Mouse (Mus musculus) WW6 (cell line): ENCODE results near the gene Map3k14.
"Not testable (repeated sequence)": the region's sequence is repeated elsewhere in the genome, so short reads cannot be mapped to it uniquely, and the experiment has no call there.

Source experiments
- DNase-seq: peaks from one replicate; pipeline ENCODE4 v3.0.0-alpha.2; 2013; ENCODE audit warnings: low read depth, low spot score

The Map3k14 gene

DNA sequence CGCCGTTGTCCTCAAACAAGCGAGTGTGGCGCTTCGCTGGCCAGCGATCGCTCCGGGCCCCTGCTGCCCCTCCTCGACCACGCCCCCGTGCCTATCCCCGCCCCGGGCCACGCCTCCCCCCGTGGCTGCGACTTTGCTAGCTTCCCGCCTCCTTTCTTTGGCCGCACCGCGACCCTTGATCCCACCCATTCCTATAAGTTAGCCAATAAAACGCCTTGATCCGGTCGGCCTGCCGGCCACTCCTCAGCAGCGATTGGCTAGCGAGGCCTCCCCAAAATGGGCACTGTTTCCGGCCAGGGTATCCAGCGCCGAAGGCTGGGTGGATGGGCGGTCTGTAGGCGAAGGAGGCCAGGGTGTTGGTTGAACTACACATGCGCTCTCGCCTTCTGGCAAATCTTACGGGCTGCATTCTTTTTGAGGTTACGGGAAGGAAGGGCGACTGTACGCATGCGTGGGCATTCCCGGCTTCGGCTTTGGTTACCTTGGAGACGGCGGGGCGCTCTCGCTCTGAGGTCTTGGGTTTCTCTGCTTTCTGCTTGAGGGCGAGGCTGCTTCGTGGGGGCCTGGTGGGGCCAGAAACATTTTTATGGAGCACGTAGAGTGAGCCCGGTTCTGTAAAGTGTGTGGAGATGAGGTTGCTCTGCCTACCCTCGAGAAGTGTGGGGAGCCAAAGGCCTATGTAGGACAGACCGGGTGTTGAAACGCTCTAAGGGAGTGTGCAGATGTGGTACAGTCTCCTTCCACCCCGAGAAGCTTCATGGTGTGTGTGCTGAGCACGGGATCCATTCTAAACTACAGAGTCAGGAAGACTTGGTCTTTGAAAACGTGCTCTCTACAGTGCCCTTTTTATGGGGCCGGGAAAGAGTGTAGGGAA, at the start of gene Map3k14:
Gene Map3k14 (minus strand): TSS at position 127 of the 874 bp plus-strand sequence.
- DNase-seq: peak; percentile 99

DNA sequence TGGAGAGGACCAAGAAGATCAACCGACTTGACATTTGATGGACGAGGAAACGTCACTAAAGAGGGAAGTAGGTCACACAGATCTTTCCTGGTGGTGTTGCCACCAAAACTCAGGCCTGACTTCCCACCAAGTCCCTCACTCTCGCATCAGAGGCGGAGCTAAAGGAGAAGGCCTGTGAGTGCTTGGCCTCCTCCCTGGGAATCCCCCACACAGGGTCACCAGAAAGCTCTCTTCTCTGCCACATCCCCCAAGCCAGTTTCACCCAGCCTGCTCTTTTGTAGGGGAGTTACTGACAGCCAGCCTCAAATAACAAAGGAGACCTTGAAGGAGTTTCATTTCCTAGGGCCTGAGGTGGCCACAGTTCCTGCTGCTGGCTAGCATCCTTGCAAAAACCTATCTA, 48.1 kb upstream of the Map3k14 start:
- DNase-seq: no peak

DNA sequence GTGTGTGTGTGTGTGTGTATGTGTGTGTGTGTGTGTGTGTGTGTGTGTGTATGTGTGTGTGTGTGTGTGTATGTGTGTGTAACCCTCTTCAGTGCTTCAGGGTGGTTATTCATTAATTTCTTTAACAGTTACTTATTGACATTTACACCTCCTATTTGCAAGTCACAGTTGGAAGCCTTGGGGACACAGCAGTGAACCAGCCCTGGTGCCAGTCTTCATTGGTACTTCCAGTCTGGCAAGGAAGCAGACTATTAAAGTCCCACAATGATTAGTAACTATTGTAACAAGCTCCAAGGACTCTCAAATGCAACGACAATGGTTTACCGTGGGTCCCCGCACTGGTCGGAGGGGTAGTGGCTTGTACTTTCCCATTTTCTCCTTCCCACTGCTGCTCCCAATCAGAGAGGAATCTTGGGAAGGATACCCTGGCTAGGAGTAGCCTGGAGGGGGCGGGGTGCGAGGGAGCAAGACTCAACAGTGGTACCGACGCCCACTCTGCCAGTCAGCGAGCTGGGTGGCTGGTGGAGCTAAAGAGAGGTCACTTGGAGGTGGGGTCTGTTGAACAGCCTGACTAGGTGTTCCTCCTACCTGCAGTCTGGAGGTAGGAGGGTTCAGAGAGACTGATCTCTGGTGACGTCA, 47.6 kb upstream of the Map3k14 start:
- no peak for DNase-seq

DNA sequence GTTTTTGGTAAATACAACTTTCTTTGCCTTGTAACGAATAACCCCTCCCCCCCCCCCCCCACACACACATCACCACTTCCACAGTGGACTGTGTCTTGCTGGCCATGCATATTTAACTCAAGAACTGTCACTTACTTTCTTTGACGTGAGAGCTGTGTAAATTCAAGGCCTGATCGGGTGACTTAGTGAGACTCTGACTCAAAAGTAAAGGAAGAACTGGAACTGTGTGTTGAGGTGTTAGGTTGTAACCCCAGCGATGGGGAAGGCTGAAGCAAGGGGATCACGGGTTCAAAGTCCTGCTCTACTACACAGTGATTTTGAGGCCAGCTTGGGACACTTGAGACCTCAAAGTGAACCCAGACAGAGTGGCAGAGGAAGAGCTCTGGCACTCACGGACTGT, 46.3 kb upstream of the Map3k14 start:
- DNase-seq: no peak

DNA sequence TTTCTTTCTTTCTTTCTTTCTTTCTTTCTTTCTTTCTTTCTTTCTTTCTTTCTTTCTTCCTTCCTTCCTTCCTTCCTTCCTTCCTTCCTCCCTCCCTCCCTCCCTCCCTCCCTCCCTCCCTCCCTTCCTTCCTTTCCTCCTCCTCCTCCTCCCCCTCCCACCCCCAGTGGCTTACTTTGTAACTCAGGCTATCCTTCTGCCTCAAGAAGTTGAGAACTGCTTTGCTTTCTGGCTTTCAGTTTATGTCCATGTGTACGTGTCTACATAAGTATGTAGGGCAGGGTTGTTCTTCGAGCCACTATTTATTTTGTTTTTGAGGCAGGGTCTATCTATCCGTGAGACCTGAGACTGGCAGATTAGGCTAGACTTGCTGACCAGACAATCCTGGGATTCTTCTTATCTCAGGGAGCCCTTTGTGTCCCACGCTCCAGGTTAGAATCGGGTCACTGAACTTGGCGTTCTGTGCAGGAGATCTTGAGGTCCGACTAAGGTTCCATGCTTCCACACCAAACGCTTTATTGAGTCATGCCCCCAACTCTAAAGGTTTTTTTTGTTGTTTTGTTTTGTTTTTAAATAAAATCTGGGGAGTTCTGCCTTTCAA, 45.5 kb upstream of the Map3k14 start:
- no peak for DNase-seq

DNA sequence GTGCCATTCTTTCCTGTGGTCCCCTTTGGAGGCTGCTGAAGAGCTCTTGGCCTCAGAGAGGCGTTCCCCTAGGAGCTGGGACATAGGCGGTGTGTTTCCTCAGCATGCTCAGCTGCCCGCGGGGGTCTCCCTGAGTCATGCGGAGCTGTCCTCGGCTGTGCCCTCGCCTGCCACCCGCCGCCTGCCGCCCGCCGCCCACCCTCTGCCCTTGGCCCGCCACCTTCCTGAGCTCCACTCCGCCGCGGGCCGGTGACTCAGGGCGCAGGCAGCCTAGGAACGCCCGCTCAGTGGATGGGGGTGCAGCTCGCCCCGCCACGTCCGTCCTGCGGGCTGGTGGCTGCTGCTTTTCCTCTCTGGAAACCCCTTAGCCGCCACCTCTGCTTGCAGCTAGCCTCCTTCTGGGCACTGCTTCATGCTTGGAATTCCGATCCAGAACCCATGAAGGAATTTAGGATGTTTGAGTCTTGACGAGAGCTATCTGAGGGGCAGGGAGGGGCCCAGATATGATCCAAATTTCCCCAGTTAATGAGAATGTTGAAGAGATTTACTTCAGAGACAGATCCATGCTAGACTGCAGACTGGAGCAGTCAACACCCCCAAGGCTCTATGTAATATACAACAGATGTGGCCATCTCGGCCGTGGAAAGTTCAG, 44.8 kb upstream of the Map3k14 start:
- DNase-seq: no peak

DNA sequence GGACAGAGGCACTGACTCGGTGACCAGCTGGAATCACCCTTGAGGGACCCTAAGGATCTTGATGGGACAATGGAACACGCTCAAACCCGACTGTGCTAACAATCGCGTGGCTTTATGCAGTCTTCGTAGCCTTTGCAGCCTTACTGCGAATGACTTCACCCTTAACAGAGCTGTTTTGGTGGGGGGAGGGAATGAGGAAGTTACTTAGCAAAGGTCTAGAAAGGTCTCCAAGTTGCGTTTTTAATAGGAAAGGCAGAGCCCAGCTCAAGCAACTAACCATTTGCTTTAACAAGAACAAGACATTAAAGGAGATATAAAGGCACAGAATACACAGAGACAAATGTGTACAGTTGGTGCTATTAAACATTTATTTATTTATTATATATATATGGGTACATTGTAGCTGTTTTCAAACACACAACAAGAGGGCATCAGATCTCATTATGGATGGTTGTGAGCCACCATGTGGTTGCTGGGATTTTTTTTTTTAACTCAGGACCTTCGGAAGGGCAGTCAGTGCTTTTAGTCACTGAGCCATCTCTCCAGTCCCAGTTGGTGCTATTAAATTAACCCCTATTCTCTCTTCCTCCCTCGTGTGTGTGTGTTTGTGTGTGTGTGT, 42.8 kb upstream of the Map3k14 start:
- DNase-seq: no peak

DNA sequence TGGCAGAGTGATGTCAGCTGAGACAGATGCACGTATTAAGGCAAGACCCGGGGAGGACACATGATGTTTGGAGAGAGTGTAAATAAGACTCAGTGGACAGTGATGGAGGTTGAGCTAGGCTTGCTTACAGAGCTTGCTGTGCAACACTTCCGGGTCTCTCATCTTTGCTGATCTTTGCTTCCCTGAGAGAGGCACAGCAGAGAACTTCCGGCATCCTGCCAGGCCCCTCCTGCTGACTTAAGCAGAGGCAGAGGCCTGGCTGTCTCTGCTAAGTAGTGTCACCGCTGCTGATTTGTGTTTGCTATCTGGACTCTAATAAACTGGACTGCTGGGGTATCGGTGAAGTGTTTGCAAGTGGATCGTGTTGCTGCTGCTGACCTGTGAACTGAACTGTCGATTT, 40.6 kb upstream of the Map3k14 start:
- no peak for DNase-seq

DNA sequence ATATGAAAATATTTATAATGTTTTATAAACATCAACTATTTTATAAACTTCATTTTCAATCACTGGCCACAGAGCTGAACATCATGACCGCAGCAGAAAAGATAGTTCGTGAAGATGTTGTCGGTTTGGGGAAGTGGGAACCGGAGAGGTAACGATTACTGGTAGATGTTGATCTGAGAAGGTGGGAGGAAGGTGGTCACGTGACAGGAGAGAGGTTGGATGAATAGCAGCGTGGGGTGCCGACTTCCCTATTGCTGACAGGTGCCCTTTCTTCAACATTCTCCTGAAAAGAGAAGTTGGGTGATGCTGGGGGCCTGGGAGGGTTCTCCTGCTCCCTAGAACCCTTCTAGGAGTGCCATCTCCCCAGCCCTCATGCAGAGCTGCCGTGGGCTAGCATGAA, 37.3 kb upstream of the Map3k14 start:
- DNase-seq: no peak

DNA sequence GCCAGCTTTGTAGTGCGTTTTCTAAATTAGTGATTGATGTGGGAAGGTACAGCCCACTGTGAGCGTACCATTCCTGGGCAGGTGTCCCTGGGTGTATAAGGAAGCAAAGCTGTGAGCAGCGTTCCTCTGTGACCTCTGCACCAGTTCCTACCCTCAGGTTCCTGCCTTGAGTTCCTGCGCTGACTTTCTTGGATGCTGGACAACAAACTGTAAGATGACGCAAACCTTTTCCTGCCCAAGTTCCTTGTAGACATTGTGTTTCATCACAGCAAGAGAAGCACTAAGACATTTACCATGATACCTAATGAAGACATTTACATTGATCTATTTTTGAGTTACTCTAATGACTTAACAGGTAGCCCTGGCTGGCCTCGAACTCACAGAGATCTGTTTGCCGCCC, 27.5 kb upstream of the Map3k14 start:
- DNase-seq: no peak

DNA sequence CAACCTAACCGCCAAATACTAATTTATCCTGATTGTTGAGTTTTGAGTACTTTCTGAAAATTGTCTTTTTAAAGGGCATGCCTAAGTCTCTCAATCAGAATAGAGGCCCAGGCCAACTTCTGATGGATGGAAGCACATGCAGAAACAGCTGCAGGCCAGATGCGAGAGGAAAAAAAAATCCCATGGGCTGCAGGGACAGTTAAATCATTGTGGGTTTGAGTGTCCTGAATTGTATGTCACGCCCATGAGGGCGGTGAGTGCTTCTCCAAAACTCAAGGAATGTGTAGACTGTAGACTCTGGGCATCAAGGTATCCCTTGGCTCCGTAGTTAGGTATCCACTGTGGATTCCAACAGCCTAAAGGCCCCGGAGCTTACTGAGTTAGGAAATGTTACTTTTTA, 26.8 kb upstream of the Map3k14 start:
- no peak for DNase-seq

DNA sequence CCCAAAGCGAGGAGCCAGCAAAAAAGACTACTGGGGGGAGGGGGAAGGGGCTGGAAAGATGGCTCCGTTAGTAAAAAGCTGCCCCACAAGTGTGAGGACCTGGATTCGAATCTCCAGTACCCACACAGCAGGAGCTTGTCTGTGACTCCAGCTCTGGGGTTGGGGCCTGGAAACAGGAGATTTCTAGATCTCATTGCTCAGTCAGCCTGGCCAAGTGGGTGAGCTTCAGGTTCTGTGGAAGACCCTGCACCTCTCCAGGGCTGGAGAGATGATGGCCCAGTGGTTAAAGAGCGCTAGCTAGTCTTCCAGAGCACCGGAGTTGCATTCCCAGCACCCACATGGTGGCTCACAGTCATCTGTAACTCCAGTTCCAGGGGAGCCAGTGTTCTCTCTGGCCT, 25.6 kb upstream of the Map3k14 start:
- DNase-seq: no peak

DNA sequence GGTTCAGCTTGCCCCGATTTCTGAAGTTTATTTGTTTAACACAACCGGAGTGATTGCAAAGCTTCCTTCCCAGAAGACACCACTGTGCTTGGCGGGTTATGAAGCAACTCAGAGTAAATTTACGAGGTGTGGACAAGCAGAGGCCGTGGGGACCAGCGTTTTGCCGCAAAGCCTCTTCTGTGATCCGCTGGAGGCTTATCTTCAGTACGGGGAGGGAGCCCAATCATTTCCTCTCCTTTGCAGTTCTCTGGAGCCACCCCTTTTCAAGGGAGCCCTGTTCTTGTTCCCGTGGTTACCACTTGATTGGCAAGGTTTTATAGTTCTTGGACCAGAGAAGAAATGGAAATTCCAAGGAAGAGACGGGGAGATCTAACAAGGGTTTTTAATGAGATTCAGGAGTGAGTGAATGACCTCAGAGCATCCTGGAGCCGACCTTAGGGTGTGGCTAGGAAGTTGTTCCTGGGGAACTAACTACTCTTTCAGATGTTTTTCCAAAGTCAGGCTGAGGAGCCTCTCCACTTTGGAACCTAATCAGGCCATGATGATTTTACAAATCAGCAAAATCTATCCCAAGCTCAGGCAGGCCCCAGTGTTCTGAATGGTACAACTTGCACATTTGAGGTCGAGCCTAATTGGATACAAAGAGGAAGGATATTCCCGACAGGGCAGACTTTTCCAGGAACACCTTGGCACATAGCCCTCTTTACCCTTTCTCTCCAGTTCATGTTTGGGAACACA, 25.0 kb upstream of the Map3k14 start:
- DNase-seq: peak; percentile 54

DNA sequence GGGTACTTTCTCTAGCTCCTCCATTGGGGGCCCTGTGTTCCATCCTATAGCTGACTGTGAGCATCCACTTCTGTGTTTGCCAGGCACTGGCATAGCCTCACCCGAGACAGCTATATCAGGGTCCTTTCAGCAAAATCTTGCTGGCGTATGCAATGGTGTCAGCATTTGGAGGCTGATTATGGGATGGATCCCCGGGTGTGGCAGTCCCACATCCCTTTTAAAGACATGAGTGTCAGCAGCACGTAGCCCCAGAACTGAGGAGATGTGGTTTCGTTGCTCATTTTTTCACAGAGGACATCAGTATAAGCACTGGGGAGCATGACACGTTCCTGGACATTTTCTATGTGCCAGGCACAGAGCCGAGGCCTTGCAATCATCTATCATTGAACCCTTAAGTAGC, 23.6 kb upstream of the Map3k14 start:
- DNase-seq: not testable (repeated sequence)

DNA sequence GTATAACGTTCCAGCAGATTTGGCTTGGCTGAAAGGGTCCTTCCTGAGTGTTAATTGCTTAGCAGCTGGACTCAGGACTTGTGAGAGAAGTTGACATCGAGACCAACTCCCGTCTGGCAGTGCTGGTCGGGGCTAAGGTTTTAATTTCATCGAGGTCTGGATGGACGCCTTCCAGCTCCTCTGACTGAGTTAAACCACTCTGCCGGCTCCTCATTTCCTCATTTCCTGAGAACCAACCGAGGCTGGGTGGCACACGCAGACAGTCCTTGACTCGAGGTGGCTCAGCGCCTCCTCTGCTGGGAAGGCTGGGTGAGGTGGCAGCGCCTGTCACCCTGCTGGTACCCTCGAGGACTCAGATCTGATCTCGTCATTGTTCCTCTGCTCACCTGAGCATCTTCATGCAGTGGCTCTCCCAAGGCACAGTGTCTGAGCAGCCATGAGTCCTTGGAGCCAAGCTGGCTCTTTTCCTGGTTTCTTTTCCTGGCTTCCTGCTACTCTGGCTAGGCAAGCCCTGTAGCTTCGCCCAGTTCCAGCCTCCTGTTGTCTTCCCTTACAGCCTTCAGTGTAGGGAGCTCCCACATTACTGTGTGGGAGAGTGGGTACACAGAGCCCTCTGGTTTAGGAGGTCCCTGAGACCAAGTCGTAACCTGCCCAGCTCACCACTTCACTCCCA, 21.2 kb upstream of the Map3k14 start:
- no peak for DNase-seq

DNA sequence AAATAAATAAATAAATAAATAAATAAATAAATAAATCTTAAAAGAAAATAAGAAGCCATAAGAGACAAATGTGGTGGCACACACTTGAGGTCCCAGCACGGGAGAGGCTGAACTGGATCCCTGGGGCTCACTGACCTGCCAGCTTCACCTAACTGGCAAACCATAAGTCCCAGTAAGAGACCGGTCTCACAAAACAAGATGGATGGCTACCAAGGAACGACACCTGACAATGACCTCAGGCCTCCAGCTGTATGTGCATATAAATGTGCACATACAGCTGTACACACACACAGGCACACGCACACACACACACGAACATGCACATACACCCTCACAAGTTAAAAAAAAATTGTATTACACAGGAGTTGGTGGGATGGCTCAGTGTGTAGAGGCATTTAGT, 19.6 kb upstream of the Map3k14 start:
- DNase-seq: no peak

DNA sequence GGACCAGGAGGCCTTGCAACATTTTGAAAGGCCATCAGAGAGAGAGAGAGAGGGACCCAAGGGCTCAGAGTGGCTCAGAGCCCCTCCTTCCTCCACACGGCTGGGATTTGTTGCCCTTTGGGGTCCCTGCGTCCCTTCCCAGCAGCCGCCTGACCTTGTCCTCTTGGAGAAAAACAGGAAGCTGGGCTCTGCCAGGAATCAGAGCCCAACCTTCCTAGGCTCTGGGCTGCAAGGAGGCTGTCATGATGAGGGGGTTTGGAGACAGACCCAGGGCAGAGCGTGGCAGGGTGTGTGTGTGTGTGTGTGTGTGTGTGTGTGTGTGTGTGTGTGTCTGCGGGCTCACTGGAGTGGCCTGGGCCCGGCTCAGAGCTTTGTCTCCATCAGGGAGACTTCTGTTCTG, 18.7 kb upstream of the Map3k14 start:
- DNase-seq: no peak

DNA sequence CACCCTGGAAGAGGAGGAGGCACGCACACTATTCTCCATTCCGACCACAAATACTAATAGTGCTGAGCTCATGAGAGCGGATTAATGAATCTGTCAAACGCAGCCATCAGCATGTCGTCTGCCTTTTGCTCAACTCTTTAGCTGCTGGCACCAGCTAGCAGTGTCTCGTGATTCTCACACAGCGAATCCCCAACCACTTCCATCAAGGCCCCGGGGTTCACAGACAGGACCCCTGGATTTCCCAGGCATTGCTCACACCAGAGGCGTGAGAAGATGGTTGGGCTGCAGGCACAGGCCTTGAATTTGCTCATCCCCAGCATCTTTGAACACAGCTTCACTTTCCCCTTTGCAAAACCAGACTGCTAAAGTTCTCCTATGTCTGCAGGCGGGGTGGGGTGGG, 18.0 kb upstream of the Map3k14 start:
- DNase-seq: no peak

DNA sequence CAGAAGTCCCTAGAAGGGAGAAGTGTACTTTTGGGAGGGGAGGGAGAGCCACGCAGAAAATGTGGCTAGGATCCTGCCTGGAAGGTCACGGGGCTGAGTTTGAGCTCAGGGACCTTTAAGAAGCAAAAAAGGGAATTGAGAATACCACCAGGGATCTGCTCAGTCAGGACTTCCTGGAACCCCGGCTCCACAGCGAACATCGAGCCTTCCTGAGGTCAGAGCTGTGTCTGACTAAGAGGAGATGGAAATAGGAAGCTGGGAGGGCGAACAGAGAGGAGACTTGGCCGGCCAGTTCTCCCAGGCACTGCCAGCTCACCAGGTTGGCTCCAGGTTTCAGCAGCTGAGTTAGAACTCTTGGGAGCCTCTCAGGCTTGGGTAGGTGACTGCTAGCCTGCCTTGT, 14.5 kb upstream of the Map3k14 start:
- no peak for DNase-seq

DNA sequence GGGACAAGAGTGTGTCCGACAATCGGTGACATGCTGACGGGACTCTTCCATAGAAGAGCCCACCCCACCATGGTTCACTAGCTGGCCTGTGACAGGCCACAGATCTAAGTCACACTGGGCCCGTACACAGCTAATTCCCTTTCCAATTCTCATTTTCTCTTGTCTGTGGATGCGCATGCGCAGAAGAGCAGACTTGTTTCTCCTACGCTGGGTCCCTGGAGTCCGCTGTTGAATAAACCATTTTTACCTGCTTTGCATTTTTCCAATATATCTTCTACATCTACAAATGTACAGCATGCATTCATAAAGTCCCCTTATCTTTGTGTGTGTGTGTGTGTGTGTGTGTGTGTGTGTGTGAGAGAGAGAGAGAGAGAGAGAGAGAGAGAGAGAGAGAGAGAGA, 9.2 kb upstream of the Map3k14 start:
- no peak for DNase-seq

DNA sequence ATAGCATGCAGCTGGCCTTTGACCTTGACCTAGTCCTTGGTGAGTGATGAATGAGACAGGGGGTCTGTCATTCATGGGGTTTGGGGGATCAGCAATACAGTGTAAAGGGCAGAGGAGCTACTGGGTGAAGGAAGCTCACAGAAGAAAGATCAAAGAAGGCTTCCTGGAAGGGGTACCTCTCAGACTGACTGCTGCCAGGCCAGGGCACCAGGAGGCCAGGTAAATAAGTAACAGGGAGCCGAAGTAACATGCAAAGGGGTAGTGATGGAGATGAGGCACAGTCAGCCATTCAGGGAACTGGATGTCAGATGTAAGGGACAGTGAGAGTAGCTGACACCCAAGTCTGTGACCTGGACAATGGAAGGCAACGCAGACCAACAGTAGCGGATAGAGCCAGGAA, 5.6 kb upstream of the Map3k14 start:
- DNase-seq: no peak
